Mouse (Mus musculus) hindbrain, embryonic 16.5 days (tissue): ENCODE data around the gene Svep1. TPM values are rescaled to one million over a fixed set of nuclear protein-coding genes. Genes with fewer than 3 reads are reported as not detected.
A peak's percentile ranks its signal among the peaks of the same experiment; 100 is the strongest.

Experiments
- ATAC-seq: fragments of 200-750 bp; cut with Nextera tagmentation; 2 replicates; pipeline ENCODE4 v1.8.0; 2017; ENCODE audit warnings: moderate TSS enrichment, moderate library complexity
- H3K27ac ChIP-seq: fragments of 300-500 bp; sonication (generic); 2 replicates; pipeline ENCODE4 v1.5.1; 2014; ENCODE audit warnings: low read depth, mild to moderate bottlenecking, control low read depth, low read length, moderate library complexity
- H3K27me3 ChIP-seq: fragments of 300-500 bp; sonication (generic); replicated peaks from 2 replicates; pipeline ENCODE4 v1.6.1; 2014; ENCODE audit warnings: low read length; ENCODE audit not compliant: control insufficient read depth, insufficient read depth
- H3K36me3 ChIP-seq: fragments of 300-500 bp; sonication (generic); 2 replicates; pipeline ENCODE4 v1.6.1; 2014; ENCODE audit warnings: mild to moderate bottlenecking, low read length, moderate library complexity, mixed read lengths; ENCODE audit not compliant: control insufficient read depth, insufficient read depth
- H3K4me1 ChIP-seq: fragments of 300-500 bp; sonication (generic); 2 replicates; pipeline ENCODE4 v1.6.1; 2014; ENCODE audit warnings: low read depth, low read length; ENCODE audit not compliant: control insufficient read depth, insufficient read depth
- H3K4me2 ChIP-seq: fragments of 300-500 bp; sonication (generic); 2 replicates; pipeline ENCODE4 v1.6.1; 2014; ENCODE audit warnings: mild to moderate bottlenecking, low read length, control low read depth, moderate library complexity
- H3K4me3 ChIP-seq: fragments of 300-500 bp; sonication (generic); 2 replicates; pipeline ENCODE4 v1.5.1; 2014; ENCODE audit warnings: mild to moderate bottlenecking, low read length, control low read depth, moderate library complexity
- H3K9ac ChIP-seq: fragments of 300-500 bp; sonication (generic); 2 replicates; pipeline ENCODE4 v1.6.1; 2014; ENCODE audit warnings: low read depth, mild to moderate bottlenecking, control low read depth, low read length, moderate library complexity
- H3K9me3 ChIP-seq: fragments of 300-500 bp; sonication (generic); 2 replicates; pipeline ENCODE4 v1.6.1; 2014; ENCODE audit warnings: mild to moderate bottlenecking, low read length, moderate library complexity; ENCODE audit not compliant: control insufficient read depth
- WGBS: fragments of 180-500 bp; shearing (Covaris S2); extraction: QIAGEN DNeasy Blood & Tissue Kit; methylation state at CpG from one replicate; pipeline ENCODE4 v1.1.7; 2014; 5-methylcytosine and 5-hydroxymethylcytosine counted together
- polyA plus RNA-seq: library from polyadenylated mRNA; unstranded; fragments of >200 nt; fragmentation: Nextera tagmentation; extraction: Ambion mirVana; gene quantifications from 2 replicates; pipeline ENCODE4 v1.2.1, GENCODE M21; 2015

Gene Svep1
- polyA plus RNA-seq, 1 experiment from 2014 or later = 1.5 TPM

GRCm38 (mm10) chr4:58159564-58159963 is 47.1 kb downstream of the Svep1 start:
- H3K9ac ChIP-seq = no peak overlapping the region
- no peaks in the 10 kb centered on the region for H3K36me3 ChIP-seq
- H3K9me3 ChIP-seq = no peaks in the 10 kb centered on the region
- WGBS = 41% methylated on average over 1 of the region's 1 CpGs
- ATAC-seq = no peak
- no peak overlapping the region for H3K27ac ChIP-seq
- H3K4me2 ChIP-seq = no peak overlapping the region
- no peaks in the 10 kb centered on the region for H3K27me3 ChIP-seq
- no peaks in the 10 kb centered on the region for H3K4me1 ChIP-seq
- no peak overlapping the region for H3K4me3 ChIP-seq

- peak; percentile 34; the same call in 1 of the 2 replicates for ATAC-seq
- 77% methylated on average over 3 of the region's 3 CpGs for WGBS
These were observed 56.4 kb downstream of the Svep1 start for GRCm38 (mm10) chr4:58150301-58150700.

GRCm38 (mm10) chr4:58149186-58149585 is 57.5 kb downstream of the Svep1 start:
- H3K9ac ChIP-seq = no peak overlapping the region
- no peaks in the 10 kb centered on the region for H3K9me3 ChIP-seq
- no peak overlapping the region for H3K4me2 ChIP-seq
- 71% methylated on average over 1 of the region's 1 CpGs for WGBS
- ATAC-seq = no peak
- H3K27ac ChIP-seq = no peak overlapping the region
- no peaks in the 10 kb centered on the region for H3K4me1 ChIP-seq
- H3K4me3 ChIP-seq = no peak overlapping the region
- no peaks in the 10 kb centered on the region for H3K27me3 ChIP-seq
- no peaks in the 10 kb centered on the region for H3K36me3 ChIP-seq

More at GRCm38 (mm10) chr4:58150301-58150700, 56.4 kb downstream of the Svep1 start:
- Histone ChIP-seq H3K9ac (no peak overlapping the region), H3K9me3 (no peaks in the 10 kb centered on the region), H3K27me3 (no peaks in the 10 kb centered on the region), H3K36me3 (no peaks in the 10 kb centered on the region), H3K27ac (no peak overlapping the region), H3K4me1 (no peaks in the 10 kb centered on the region), H3K4me3 (no peak overlapping the region), H3K4me2 (no peak overlapping the region)

- H3K4me2 ChIP-seq = no peak overlapping the region
- H3K4me1 ChIP-seq = no peaks in the 10 kb centered on the region
- H3K27ac ChIP-seq = no peak overlapping the region
- H3K4me3 ChIP-seq = no peak overlapping the region
- no peak overlapping the region for H3K9ac ChIP-seq
- no peaks in the 10 kb centered on the region for H3K9me3 ChIP-seq
- H3K36me3 ChIP-seq = no peaks in the 10 kb centered on the region
- ATAC-seq = no peak
- H3K27me3 ChIP-seq = no peaks in the 10 kb centered on the region
These were observed 58.1 kb downstream of the Svep1 start for GRCm38 (mm10) chr4:58148547-58148946.

- Histone ChIP-seq H3K9ac (no peak overlapping the region), H3K27me3 (no peaks in the 10 kb centered on the region), H3K4me2 (no peak overlapping the region), H3K27ac (no peak overlapping the region), H3K4me3 (no peak overlapping the region), H3K9me3 (no peaks in the 10 kb centered on the region), H3K36me3 (no peaks in the 10 kb centered on the region), H3K4me1 (no peaks in the 10 kb centered on the region)
- ATAC-seq = no peak
- WGBS = 98% methylated on average over 2 of the region's 2 CpGs
These were observed 60.0 kb downstream of the Svep1 start for GRCm38 (mm10) chr4:58146676-58147075.

- Histone ChIP-seq H3K9me3 (no peaks in the 10 kb centered on the region), H3K9ac (no peak overlapping the region), H3K4me2 (no peak overlapping the region), H3K36me3 (no peaks in the 10 kb centered on the region), H3K27me3 (no peaks in the 10 kb centered on the region), H3K27ac (no peak overlapping the region), H3K4me3 (no peak overlapping the region), H3K4me1 (no peaks in the 10 kb centered on the region)
- 75% methylated on average over 8 of the region's 8 CpGs for WGBS
- no peak for ATAC-seq
These were observed 66.7 kb downstream of the Svep1 start for GRCm38 (mm10) chr4:58139764-58140556.

- ATAC-seq = no peak
- WGBS = 36% methylated on average over 6 of the region's 6 CpGs
- no peak overlapping the region for H3K4me2 ChIP-seq
- H3K9me3 ChIP-seq = no peaks in the 10 kb centered on the region
- H3K4me3 ChIP-seq = no peak overlapping the region
- H3K27ac ChIP-seq = no peak overlapping the region
- no peaks in the 10 kb centered on the region for H3K4me1 ChIP-seq
- H3K36me3 ChIP-seq = no peaks in the 10 kb centered on the region
- H3K27me3 ChIP-seq = no peaks in the 10 kb centered on the region
- H3K9ac ChIP-seq = no peak overlapping the region
These were observed 67.4 kb downstream of the Svep1 start for GRCm38 (mm10) chr4:58139241-58139640.

GRCm38 (mm10) chr4:58133610-58134309 is 72.9 kb downstream of the Svep1 start:
- no peak overlapping the region for H3K27ac ChIP-seq
- ATAC-seq = peak; percentile 85
- no peaks in the 10 kb centered on the region for H3K27me3 ChIP-seq
- no peaks in the 10 kb centered on the region for H3K36me3 ChIP-seq
- no peak overlapping the region for H3K4me2 ChIP-seq
- H3K9ac ChIP-seq = no peak overlapping the region
- no peaks in the 10 kb centered on the region for H3K9me3 ChIP-seq
- no peak overlapping the region for H3K4me3 ChIP-seq
- WGBS = 22% methylated on average over 1 of the region's 1 CpGs
- no peaks in the 10 kb centered on the region; the same call in 1 of the 2 replicates for H3K4me1 ChIP-seq

- Histone ChIP-seq H3K36me3 (no peaks in the 10 kb centered on the region), H3K27ac (no peak overlapping the region), H3K4me3 (no peak overlapping the region), H3K9ac (no peak overlapping the region), H3K4me1 (no peaks in the 10 kb centered on the region; the same call in 1 of the 2 replicates), H3K4me2 (no peak overlapping the region), H3K27me3 (no peaks in the 10 kb centered on the region), H3K9me3 (no peaks in the 10 kb centered on the region)
- no peak for ATAC-seq
- WGBS = 75% methylated on average over 4 of the region's 4 CpGs
These were observed 76.8 kb downstream of the Svep1 start for GRCm38 (mm10) chr4:58129844-58130243.
